Mouse (Mus musculus): ENCODE results near the gene Rundc1. TPM values are rescaled to one million over a fixed set of nuclear protein-coding genes. Genes with fewer than 3 reads are reported as not detected.

The Rundc1 gene
- polyA plus RNA-seq (2012; rRNA removed; ENCODE audit: low replicate concordance), result 15.6 and 20.5 TPM in 2 replicates

GRCm38 (mm10) chr11:101424925-101425813 lies at the start of gene Rundc1, which contains the start of gene Ptges3l:
Rundc1 (plus strand) TSS chr11:101425085.
Ptges3l (minus strand) TSS chr11:101425333.

GRCm38 (mm10) chr11:101417101-101417855 lies 7.6 kb upstream of the Rundc1 start, which contains the start of gene Aarsd1:
Aarsd1 (minus strand) TSS chr11:101417615.

GRCm38 (mm10) chr11:101424105-101424851 lies 607 bp upstream of the Rundc1 start, which contains the start of gene Gm27029:
Gm27029 (minus strand) TSS chr11:101424796.

GRCm38 (mm10) chr11:101442127-101442693 lies 17.3 kb downstream of the Rundc1 start, which contains the start of gene Rpl27:
Rpl27 (plus strand) TSS chr11:101442298.

GRCm38 (mm10) chr11:101448274-101448746 lies 23.4 kb downstream of the Rundc1 start, which contains the start of gene Ifi35:
Ifi35 (plus strand) TSS chr11:101448407.

GRCm38 (mm10) chr11:101464211-101465100 lies 39.6 kb downstream of the Rundc1 start, which contains the start of gene Rnd2:
Rnd2 (plus strand) TSS chr11:101464999.

GRCm38 (mm10) chr11:101465869-101466551 lies 41.1 kb downstream of the Rundc1 start, which contains the start of gene Vat1:
Vat1 (minus strand) TSS chr11:101466230.

Other genes starting within 250 kb of the Rundc1 start
- gene Ccr10, start 249.6 kb upstream of the Rundc1 start, polyA plus RNA-seq (2012; rRNA removed; ENCODE audit: low replicate concordance), result 0.60 and 0.93 TPM in 2 replicates
- gene Ezh1, start 198.6 kb upstream of the Rundc1 start, polyA plus RNA-seq (2012; rRNA removed; ENCODE audit: low replicate concordance), result 44.1 and 55.6 TPM in 2 replicates
- gene Ramp2, start 179.1 kb upstream of the Rundc1 start, polyA plus RNA-seq (2012; rRNA removed; ENCODE audit: low replicate concordance), result 237 and 432 TPM in 2 replicates
- 110 and 112 TPM in 2 replicates for gene Vps25, start 171.4 kb upstream of the Rundc1 start, polyA plus RNA-seq (2012; rRNA removed; ENCODE audit: low replicate concordance)
- gene Wnk4, start 164.5 kb upstream of the Rundc1 start, polyA plus RNA-seq (2012; rRNA removed; ENCODE audit: low replicate concordance), result 1.4 and 19.8 TPM in 2 replicates
- 0.07 and 0.19 TPM in 2 replicates for gene Cntd1, start 146.1 kb upstream of the Rundc1 start, polyA plus RNA-seq (2012; rRNA removed; ENCODE audit: low replicate concordance)
- 161 and 167 TPM in 2 replicates for gene Coa3, start 146.0 kb upstream of the Rundc1 start, polyA plus RNA-seq (2012; rRNA removed; ENCODE audit: low replicate concordance)
- gene Becn1, start 122.8 kb upstream of the Rundc1 start, polyA plus RNA-seq (2012; rRNA removed; ENCODE audit: low replicate concordance), result 87.7 and 120 TPM in 2 replicates
- gene Psme3, start 108.9 kb upstream of the Rundc1 start, polyA plus RNA-seq (2012; rRNA removed; ENCODE audit: low replicate concordance), result 61.9 and 67.1 TPM in 2 replicates
- 3.9 and 7.4 TPM in 2 replicates for gene Aoc2, start 100.0 kb upstream of the Rundc1 start, polyA plus RNA-seq (2012; rRNA removed; ENCODE audit: low replicate concordance)
- 254 and 817 TPM in 2 replicates for gene Aoc3, start 94.5 kb upstream of the Rundc1 start, polyA plus RNA-seq (2012; rRNA removed; ENCODE audit: low replicate concordance)
- 0.08 and 0.09 TPM in 2 replicates for gene G6pc, start 57.5 kb upstream of the Rundc1 start, polyA plus RNA-seq (2012; rRNA removed; ENCODE audit: low replicate concordance)
- 29.0 and 32.6 TPM in 2 replicates for gene Aarsd1, start 7.5 kb upstream of the Rundc1 start, polyA plus RNA-seq (2012; rRNA removed; ENCODE audit: low replicate concordance)
- gene Gm27029, start 289 bp upstream of the Rundc1 start, polyA plus RNA-seq (2012; rRNA removed; ENCODE audit: low replicate concordance), result 0.48 and 0.52 TPM in 2 replicates
- gene Ptges3l, start 248 bp downstream of the Rundc1 start, polyA plus RNA-seq (2012; rRNA removed; ENCODE audit: low replicate concordance), result 9.3 and 9.4 TPM in 2 replicates
- 318 and 472 TPM in 2 replicates for gene Rpl27, start 17.2 kb downstream of the Rundc1 start, polyA plus RNA-seq (2012; rRNA removed; ENCODE audit: low replicate concordance)
- 66.3 and 93.8 TPM in 2 replicates for gene Ifi35, start 23.3 kb downstream of the Rundc1 start, polyA plus RNA-seq (2012; rRNA removed; ENCODE audit: low replicate concordance)
- 16.1 and 16.8 TPM in 2 replicates for gene Rnd2, start 39.9 kb downstream of the Rundc1 start, polyA plus RNA-seq (2012; rRNA removed; ENCODE audit: low replicate concordance)
- 140 and 206 TPM in 2 replicates for gene Vat1, start 41.1 kb downstream of the Rundc1 start, polyA plus RNA-seq (2012; rRNA removed; ENCODE audit: low replicate concordance)
- gene Brca1, start 126.9 kb downstream of the Rundc1 start, polyA plus RNA-seq (2012; rRNA removed; ENCODE audit: low replicate concordance), result 0.29 and 2.6 TPM in 2 replicates
- gene Nbr1, start 127.1 kb downstream of the Rundc1 start, polyA plus RNA-seq (2012; rRNA removed; ENCODE audit: low replicate concordance), result 110 and 123 TPM in 2 replicates
- gene Tmem106a, start 157.2 kb downstream of the Rundc1 start, polyA plus RNA-seq (2012; rRNA removed; ENCODE audit: low replicate concordance), result 80.3 and 135 TPM in 2 replicates
- not detected in 2 replicates for gene Gm11634, start 174.2 kb downstream of the Rundc1 start, polyA plus RNA-seq (2012; rRNA removed; ENCODE audit: low replicate concordance)
- 26.1 and 28.7 TPM in 2 replicates for gene Rdm1, start 202.1 kb downstream of the Rundc1 start, polyA plus RNA-seq (2012; rRNA removed; ENCODE audit: low replicate concordance)
- gene Arl4d, start 240.5 kb downstream of the Rundc1 start, polyA plus RNA-seq (2012; rRNA removed; ENCODE audit: low replicate concordance), result 18.6 and 33.7 TPM in 2 replicates

All from subcutaneous adipose tissue, adult 2 months (tissue).